Mouse (Mus musculus): Measurements from ENCODE around the gene C1qtnf7. TPM values are rescaled to one million over a fixed set of nuclear protein-coding genes. Genes with fewer than 3 reads are reported as not detected.

The C1qtnf7 gene
- total and polyA plus RNA-seq, 3 experiments = not detected

GRCm38 (mm10) chr5:43467214-43467613 lies 48.1 kb upstream of the C1qtnf7 start:
- no peak for DNase-seq (ENCODE audit: low read depth, low spot score)
- no peak overlapping the region for H3K27ac ChIP-seq (ENCODE audit: control insufficient read depth, low read depth, low read length)

GRCm38 (mm10) chr5:43468937-43469336 lies 46.4 kb upstream of the C1qtnf7 start:
- H3K27me3 ChIP-seq (ENCODE audit: control insufficient read depth in 1 of 2, insufficient read depth in 2 of 2, low read length in 2 of 2) = no peaks in the 10 kb centered on the region
- no peak overlapping the region for H3K9ac ChIP-seq (ENCODE audit: control insufficient read depth, low read depth, low read length, poor library complexity, severe bottlenecking)
- no peak overlapping the region for H3K4me3 ChIP-seq (ENCODE audit: control insufficient read depth in 1 of 2, insufficient read depth in 1 of 2, low read depth in 2 of 2, low read length in 2 of 2)
- H3K9me3 ChIP-seq (replicated peaks; ENCODE audit: insufficient read depth, low read length) = no peaks in the 10 kb centered on the region
- H3K79me2 ChIP-seq (ENCODE audit: control insufficient read depth, insufficient read depth, low read length, poor library complexity) = no peaks in the 10 kb centered on the region
- TF ChIP-seq CHD2 (IDR thresholded peaks at IDR 0.05; ENCODE audit: low read length) (no peak), EP300 (IDR thresholded peaks at IDR 0.05; ENCODE audit: low read depth in 1 of 2, low read length in 2 of 2) (no peak), ZKSCAN1 (IDR thresholded peaks at IDR 0.05; ENCODE audit: low read depth, low read length) (no peak), POLR2A (IDR thresholded peaks at IDR 0.05; ENCODE audit: control insufficient read depth in 1 of 2, insufficient read depth in 1 of 2, low read depth in 1 of 2, low read length in 2 of 2, poor library complexity in 1 of 2) (no peak), USF2 (IDR thresholded peaks at IDR 0.05; ENCODE audit: borderline replicate concordance in 1 of 2, insufficient read depth in 1 of 2, low read depth in 1 of 2, low read length in 2 of 2) (no peak), MEF2A (IDR thresholded peaks at IDR 0.05; ENCODE audit: extremely low read depth, insufficient replicate concordance, low read depth, low read length, poor library complexity, severe bottlenecking) (no peak), TCF12 (IDR thresholded peaks at IDR 0.05; ENCODE audit: low read depth, low read length) (no peak), MAFK (IDR thresholded peaks at IDR 0.05; ENCODE audit: borderline replicate concordance, low read depth, low read length) (no peak), MYC (IDR thresholded peaks at IDR 0.05; ENCODE audit: low read depth, low read length) (no peak), POLR2AphosphoS5 (IDR thresholded peaks at IDR 0.05; ENCODE audit: borderline replicate concordance, low read depth, low read length) (no peak), ETS1 (IDR thresholded peaks at IDR 0.05; ENCODE audit: low read depth, low read length) (no peak), ZMIZ1 (IDR thresholded peaks at IDR 0.05; ENCODE audit: low read depth, low read length) (no peak), MAZ (IDR thresholded peaks at IDR 0.05; ENCODE audit: low read depth, low read length) (no peak), ZC3H11A (IDR thresholded peaks at IDR 0.05; ENCODE audit: low read depth, low read length) (no peak), NELFE (IDR thresholded peaks at IDR 0.05; ENCODE audit: low read depth, low read length) (no peak), MAX (IDR thresholded peaks at IDR 0.05; ENCODE audit: low read length) (no peak), SMC3 (IDR thresholded peaks at IDR 0.05; ENCODE audit: low read depth, low read length) (no peak), ZNF384 (IDR thresholded peaks at IDR 0.05; ENCODE audit: low read depth, low read length) (no peak), JUND (IDR thresholded peaks at IDR 0.05; ENCODE audit: low read depth, low read length) (no peak)
- H3K4me1 ChIP-seq (ENCODE audit: control insufficient read depth in 1 of 2, insufficient read depth in 2 of 2, low read length in 2 of 2) = no peaks in the 10 kb centered on the region
- H3K36me3 ChIP-seq (ENCODE audit: control insufficient read depth in 1 of 2, insufficient read depth in 2 of 2, low read length in 2 of 2) = no peaks in the 10 kb centered on the region
- H3K27ac ChIP-seq (ENCODE audit: control insufficient read depth, low read depth, low read length) = no peak overlapping the region
- no peak for DNase-seq (ENCODE audit: low read depth, low spot score)

More at GRCm38 (mm10) chr5:43467214-43467613, 48.1 kb upstream of the C1qtnf7 start:
- H3K4me3 ChIP-seq (ENCODE audit: control insufficient read depth in 1 of 2, insufficient read depth in 1 of 2, low read depth in 2 of 2, low read length in 2 of 2) = no peak overlapping the region
- no peak overlapping the region for H3K9ac ChIP-seq (ENCODE audit: control insufficient read depth, low read depth, low read length, poor library complexity, severe bottlenecking)
- H3K79me2 ChIP-seq (ENCODE audit: control insufficient read depth, insufficient read depth, low read length, poor library complexity) = no peaks in the 10 kb centered on the region
- H3K4me1 ChIP-seq (ENCODE audit: control insufficient read depth in 1 of 2, insufficient read depth in 2 of 2, low read length in 2 of 2) = no peaks in the 10 kb centered on the region
- H3K27me3 ChIP-seq (ENCODE audit: control insufficient read depth in 1 of 2, insufficient read depth in 2 of 2, low read length in 2 of 2) = no peaks in the 10 kb centered on the region
- TF ChIP-seq MAZ (IDR thresholded peaks at IDR 0.05; ENCODE audit: low read depth, low read length) (no peak), MAX (IDR thresholded peaks at IDR 0.05; ENCODE audit: low read length) (no peak), MYB (IDR thresholded peaks at IDR 0.05; ENCODE audit: low read depth, low read length) (no peak), CTCF (IDR thresholded peaks at IDR 0.05 in 2 of 3, conservative IDR thresholded peaks at IDR 0.05 in 1 of 3; ENCODE audit: control insufficient read depth in 1 of 3, insufficient read depth in 1 of 3, low read depth in 2 of 3, low read length in 3 of 3, poor library complexity in 1 of 3, severe bottlenecking in 1 of 3) (no peak), ZNF384 (IDR thresholded peaks at IDR 0.05; ENCODE audit: low read depth, low read length) (no peak), TAL1 (IDR thresholded peaks at IDR 0.05; ENCODE audit: low read length) (no peak), RAD21 (IDR thresholded peaks at IDR 0.05; ENCODE audit: low read depth, low read length) (no peak)
- no peaks in the 10 kb centered on the region for H3K9me3 ChIP-seq (replicated peaks; ENCODE audit: insufficient read depth, low read length)
- H3K36me3 ChIP-seq (ENCODE audit: control insufficient read depth in 1 of 2, insufficient read depth in 2 of 2, low read length in 2 of 2) = no peaks in the 10 kb centered on the region

All from MEL (cell line).